Mouse (Mus musculus) T-helper 17 cell (primary cell): ENCODE measurements around the gene Pou4f2.

Experiments
- in situ Hi-C, 2 experiments: fragments of 300-600 bp; cut with MboI, MseI; formaldehyde crosslinking; loops; 1 replicate in 1 of 2; 2 replicates in 1 of 2; pipeline ENCODE4 v1.15.1; 2025; ENCODE audit warnings: high pct_unique_total_duplicates in 2 of 2

Pou4f2 gene

GRCm38 (mm10) chr8:78436071-78436651, at the start of gene Pou4f2:
Gene Pou4f2 (minus strand): TSS chr8:78436645.
- in situ Hi-C loops: no loop called here

GRCm38 (mm10) chr8:78477051-78477829, 40.8 kb upstream of the Pou4f2 start:
- in situ Hi-C loops: loop anchor here in 1 of 2 experiments (25.0 kb wide), 1 partner anchor 865 kb away; the partner anchor contains the start of gene Tmem184c

- in situ Hi-C loops: loop anchor here (5.0 to 25.0 kb wide), 2 partner anchors 406 kb away; no protein-coding TSS in a partner anchor
Measured at GRCm38 (mm10) chr8:78467889-78468288, 31.4 kb upstream of the Pou4f2 start.

- in situ Hi-C loops: loop anchor here in 1 of 2 experiments (25.0 kb wide), 1 partner anchor 402 kb away; no protein-coding TSS in a partner anchor
Measured at GRCm38 (mm10) chr8:78463941-78464340, 27.5 kb upstream of the Pou4f2 start.

- in situ Hi-C loops: loop anchor here in 1 of 2 experiments (25.0 kb wide), 1 partner anchor 394 kb away; no protein-coding TSS in a partner anchor
Measured at GRCm38 (mm10) chr8:78456441-78456840, 20.0 kb upstream of the Pou4f2 start.

GRCm38 (mm10) chr8:78442781-78443180, 6.3 kb upstream of the Pou4f2 start:
- in situ Hi-C loops: no loop called here

- in situ Hi-C loops: no loop called here
Measured at GRCm38 (mm10) chr8:78438121-78438520, 1.7 kb upstream of the Pou4f2 start.

GRCm38 (mm10) chr8:78437140-78438045, 948 bp upstream of the Pou4f2 start:
- in situ Hi-C loops: no loop called here

- in situ Hi-C loops: no loop called here
Measured at GRCm38 (mm10) chr8:78436661-78437060, 216 bp upstream of the Pou4f2 start.

- in situ Hi-C loops: no loop called here
Measured at GRCm38 (mm10) chr8:78435624-78435960, 853 bp downstream of the Pou4f2 start.

- in situ Hi-C loops: no loop called here
Measured at GRCm38 (mm10) chr8:78434823-78435623, 1.4 kb downstream of the Pou4f2 start.

- in situ Hi-C loops: no loop called here
Measured at GRCm38 (mm10) chr8:78434340-78434739, 2.1 kb downstream of the Pou4f2 start.

- in situ Hi-C loops: no loop called here
Measured at GRCm38 (mm10) chr8:78433318-78433717, 3.1 kb downstream of the Pou4f2 start.

GRCm38 (mm10) chr8:78432451-78432850, 4.0 kb downstream of the Pou4f2 start:
- in situ Hi-C loops: no loop called here

GRCm38 (mm10) chr8:78431356-78431755, 5.1 kb downstream of the Pou4f2 start:
- in situ Hi-C loops: no loop called here

GRCm38 (mm10) chr8:78428148-78428547, 8.3 kb downstream of the Pou4f2 start:
- in situ Hi-C loops: no loop called here

GRCm38 (mm10) chr8:78427769-78428130, 8.7 kb downstream of the Pou4f2 start:
- in situ Hi-C loops: no loop called here

GRCm38 (mm10) chr8:78426875-78427768, 9.3 kb downstream of the Pou4f2 start:
- in situ Hi-C loops: no loop called here

GRCm38 (mm10) chr8:78426455-78426854, 10.0 kb downstream of the Pou4f2 start:
- in situ Hi-C loops: no loop called here

GRCm38 (mm10) chr8:78423937-78424336, 12.5 kb downstream of the Pou4f2 start:
- in situ Hi-C loops: no loop called here
